Mouse (Mus musculus): ENCODE data around the gene Bend5. TPM values are rescaled to one million over a fixed set of nuclear protein-coding genes. Genes with fewer than 3 reads are reported as not detected.

Bend5 gene
- total and polyA plus RNA-seq, 2 experiments, result 0.13 to 0.28 TPM

DNA sequence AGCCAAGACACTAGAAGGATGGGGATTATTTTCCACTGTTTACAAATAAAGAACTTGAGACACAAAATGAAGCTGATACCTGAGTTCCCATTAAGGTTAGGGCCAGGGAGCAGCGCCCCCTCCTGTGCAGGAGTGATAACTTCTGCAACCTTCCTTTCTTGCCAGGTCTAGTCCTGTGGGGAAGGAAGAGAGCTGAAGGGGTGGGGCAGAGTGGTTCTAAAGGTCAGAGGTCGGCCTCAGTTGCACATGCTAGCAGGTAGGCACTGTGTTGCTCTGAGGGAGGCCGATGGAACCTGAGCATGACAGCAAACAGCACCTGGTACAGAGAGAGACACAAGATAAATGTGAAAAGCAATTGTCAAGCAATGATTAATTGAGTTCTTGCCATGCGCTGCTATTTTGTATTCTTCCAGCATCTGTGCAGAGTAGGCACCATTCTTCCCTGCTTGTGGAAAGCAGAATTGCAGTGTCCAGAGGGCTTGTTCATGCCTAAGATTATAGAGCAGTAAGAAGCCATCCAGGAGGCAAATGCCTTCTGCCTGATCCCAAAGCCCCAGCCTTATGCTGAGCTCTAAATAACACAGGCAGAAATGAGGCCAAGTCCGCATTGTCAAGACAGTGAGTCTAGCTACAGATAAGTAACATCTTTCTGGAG is 79.1 kb downstream of the Bend5 start:
- Histone ChIP-seq H3K36me3 (ENCODE audit: control insufficient read depth, insufficient read depth, low read length) (no peaks in the 10 kb centered on the region), H3K4me3 (ENCODE audit: insufficient read depth, low read depth, low read length) (no peak overlapping the region), H3K9ac (ENCODE audit: low read depth, low read length) (no peak overlapping the region), H3K4me1 (ENCODE audit: control insufficient read depth, insufficient read depth, low read length) (no peaks in the 10 kb centered on the region), H3K79me2 (ENCODE audit: control insufficient read depth, insufficient read depth, low read length) (no peaks in the 10 kb centered on the region), H3K27ac (replicated peaks; ENCODE audit: insufficient read depth, low read depth, low read length) (no peak overlapping the region), H3K27me3 (ENCODE audit: control insufficient read depth, insufficient read depth, low read length) (no peaks in the 10 kb centered on the region)
- 66% methylated on average over 5 of the region's 5 CpGs for WGBS
- TF ChIP-seq CTCF (IDR thresholded peaks at IDR 0.05; ENCODE audit: low read depth, low read length) (peak; percentile 21; the same call in 1 of the 2 replicates), POLR2A (IDR thresholded peaks at IDR 0.05; ENCODE audit: extremely low read depth, insufficient read depth, low read length) (no peak)
- DNase-seq (ENCODE audit: extremely low read depth, low read depth, low spot score), result no peak

DNA sequence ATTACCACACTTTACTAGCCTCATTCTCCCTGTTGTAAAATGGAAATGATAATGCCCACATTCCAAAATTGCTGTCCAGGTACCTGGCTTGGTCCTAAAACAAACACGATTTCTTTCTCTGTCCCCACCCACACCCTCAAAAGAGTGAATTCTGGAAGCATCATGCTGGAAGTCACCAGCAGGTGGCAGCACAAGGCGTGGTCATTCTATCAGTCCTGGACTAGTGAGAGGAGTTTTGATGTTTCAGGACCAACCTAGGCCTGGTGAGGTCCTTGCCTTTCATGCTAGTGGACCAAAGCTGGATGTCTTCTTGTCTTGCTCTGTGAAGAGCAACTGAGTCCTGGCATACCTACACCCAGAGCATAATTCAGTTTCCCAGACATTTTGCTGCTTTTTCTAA is 81.1 kb downstream of the Bend5 start:
- Histone ChIP-seq H3K27me3 (ENCODE audit: control insufficient read depth, insufficient read depth, low read length) (no peaks in the 10 kb centered on the region), H3K4me3 (ENCODE audit: insufficient read depth, low read depth, low read length) (no peak overlapping the region), H3K79me2 (ENCODE audit: control insufficient read depth, insufficient read depth, low read length) (no peaks in the 10 kb centered on the region), H3K4me1 (ENCODE audit: control insufficient read depth, insufficient read depth, low read length) (no peaks in the 10 kb centered on the region), H3K27ac (replicated peaks; ENCODE audit: insufficient read depth, low read depth, low read length) (no peak overlapping the region), H3K9ac (ENCODE audit: low read depth, low read length) (no peak overlapping the region), H3K36me3 (ENCODE audit: control insufficient read depth, insufficient read depth, low read length) (no peaks in the 10 kb centered on the region)
- WGBS, result 7% methylated on average over 2 of the region's 2 CpGs
- peak; percentile 28 for DNase-seq (ENCODE audit: extremely low read depth, low read depth, low spot score)
- TF ChIP-seq POLR2A (IDR thresholded peaks at IDR 0.05; ENCODE audit: extremely low read depth, insufficient read depth, low read length) (no peak), CTCF (IDR thresholded peaks at IDR 0.05; ENCODE audit: low read depth, low read length) (peak; percentile 76)

DNA sequence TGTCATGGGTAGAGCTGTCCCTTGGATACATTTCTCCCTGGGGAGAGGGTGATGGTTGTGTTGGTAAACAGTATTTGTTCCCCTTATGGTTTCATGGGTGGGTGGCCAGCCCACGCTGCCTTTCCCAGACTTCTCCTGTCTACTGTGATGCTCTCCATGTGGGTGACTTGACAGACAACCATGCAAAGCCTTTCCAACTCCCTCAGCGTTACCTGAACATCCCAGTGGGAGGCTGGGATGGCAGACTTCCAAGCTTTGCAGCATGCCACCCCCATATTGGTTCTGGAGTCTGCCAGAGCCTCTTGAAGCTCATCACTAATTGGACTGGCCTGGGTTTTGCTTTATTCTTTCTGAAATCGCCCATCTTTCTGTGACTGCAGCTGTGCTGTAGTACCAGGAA is 83.9 kb downstream of the Bend5 start:
- 54% methylated on average over 3 of the region's 3 CpGs for WGBS
- Histone ChIP-seq H3K79me2 (ENCODE audit: control insufficient read depth, insufficient read depth, low read length) (no peaks in the 10 kb centered on the region), H3K27me3 (ENCODE audit: control insufficient read depth, insufficient read depth, low read length) (no peaks in the 10 kb centered on the region), H3K36me3 (ENCODE audit: control insufficient read depth, insufficient read depth, low read length) (no peaks in the 10 kb centered on the region), H3K9ac (ENCODE audit: low read depth, low read length) (no peak overlapping the region), H3K4me3 (ENCODE audit: insufficient read depth, low read depth, low read length) (no peak overlapping the region), H3K27ac (replicated peaks; ENCODE audit: insufficient read depth, low read depth, low read length) (no peak overlapping the region), H3K4me1 (ENCODE audit: control insufficient read depth, insufficient read depth, low read length) (no peaks in the 10 kb centered on the region)
- TF ChIP-seq CTCF (IDR thresholded peaks at IDR 0.05; ENCODE audit: low read depth, low read length), result no peak
- TF ChIP-seq POLR2A (IDR thresholded peaks at IDR 0.05; ENCODE audit: extremely low read depth, insufficient read depth, low read length), result no peak
- DNase-seq (ENCODE audit: extremely low read depth, low read depth, low spot score), result no peak

DNA sequence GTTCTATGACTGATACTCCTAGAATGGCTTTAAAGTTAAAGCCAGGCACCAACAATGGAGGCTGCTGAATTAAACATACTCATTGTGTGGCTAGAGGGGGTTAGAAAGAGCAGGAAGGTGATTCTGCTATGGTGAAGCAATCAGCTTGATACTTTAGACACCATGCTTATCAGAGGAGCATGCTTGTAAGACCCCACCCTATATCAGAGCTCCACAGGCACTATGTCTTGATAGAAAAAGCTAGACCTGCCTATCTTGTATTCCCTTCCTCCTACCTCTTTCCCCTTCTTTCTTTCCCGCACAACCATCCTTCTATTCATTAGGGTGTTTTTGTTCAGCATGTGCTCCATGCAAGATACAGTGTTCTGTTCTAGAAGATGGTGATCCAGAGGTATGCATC is 86.6 kb downstream of the Bend5 start:
- Histone ChIP-seq H3K36me3 (ENCODE audit: control insufficient read depth, insufficient read depth, low read length) (no peaks in the 10 kb centered on the region), H3K79me2 (ENCODE audit: control insufficient read depth, insufficient read depth, low read length) (no peaks in the 10 kb centered on the region), H3K9ac (ENCODE audit: low read depth, low read length) (no peak overlapping the region), H3K27ac (replicated peaks; ENCODE audit: insufficient read depth, low read depth, low read length) (no peak overlapping the region), H3K4me3 (ENCODE audit: insufficient read depth, low read depth, low read length) (no peak overlapping the region), H3K27me3 (ENCODE audit: control insufficient read depth, insufficient read depth, low read length) (no peaks in the 10 kb centered on the region), H3K4me1 (ENCODE audit: control insufficient read depth, insufficient read depth, low read length) (no peaks in the 10 kb centered on the region)
- 81% methylated on average over 1 of the region's 1 CpGs for WGBS
- no peak for DNase-seq (ENCODE audit: extremely low read depth, low read depth, low spot score)
- no peak for TF ChIP-seq CTCF (IDR thresholded peaks at IDR 0.05; ENCODE audit: low read depth, low read length)
- no peak for TF ChIP-seq POLR2A (IDR thresholded peaks at IDR 0.05; ENCODE audit: extremely low read depth, insufficient read depth, low read length)

GRCm38 (mm10) chr4:111502965-111503727 is 88.3 kb downstream of the Bend5 start:
- no peaks in the 10 kb centered on the region for H3K27me3 ChIP-seq (ENCODE audit: control insufficient read depth, insufficient read depth, low read length)
- 66% methylated on average over 5 of the region's 5 CpGs for WGBS
- no peak overlapping the region for H3K4me3 ChIP-seq (ENCODE audit: insufficient read depth, low read depth, low read length)
- DNase-seq (ENCODE audit: extremely low read depth, low read depth, low spot score), result no peak
- TF ChIP-seq CTCF (IDR thresholded peaks at IDR 0.05; ENCODE audit: low read depth, low read length), result no peak
- TF ChIP-seq POLR2A (IDR thresholded peaks at IDR 0.05; ENCODE audit: extremely low read depth, insufficient read depth, low read length), result no peak
- H3K36me3 ChIP-seq (ENCODE audit: control insufficient read depth, insufficient read depth, low read length), result no peaks in the 10 kb centered on the region
- H3K9ac ChIP-seq (ENCODE audit: low read depth, low read length), result no peak overlapping the region
- no peaks in the 10 kb centered on the region for H3K79me2 ChIP-seq (ENCODE audit: control insufficient read depth, insufficient read depth, low read length)
- no peak overlapping the region for H3K27ac ChIP-seq (replicated peaks; ENCODE audit: insufficient read depth, low read depth, low read length)
- no peaks in the 10 kb centered on the region for H3K4me1 ChIP-seq (ENCODE audit: control insufficient read depth, insufficient read depth, low read length)

GRCm38 (mm10) chr4:111504952-111505351 is 90.1 kb downstream of the Bend5 start:
- Histone ChIP-seq H3K4me1 (ENCODE audit: control insufficient read depth, insufficient read depth, low read length) (no peaks in the 10 kb centered on the region), H3K9ac (ENCODE audit: low read depth, low read length) (no peak overlapping the region), H3K79me2 (ENCODE audit: control insufficient read depth, insufficient read depth, low read length) (no peaks in the 10 kb centered on the region), H3K36me3 (ENCODE audit: control insufficient read depth, insufficient read depth, low read length) (no peaks in the 10 kb centered on the region), H3K4me3 (ENCODE audit: insufficient read depth, low read depth, low read length) (no peak overlapping the region), H3K27ac (replicated peaks; ENCODE audit: insufficient read depth, low read depth, low read length) (no peak overlapping the region), H3K27me3 (ENCODE audit: control insufficient read depth, insufficient read depth, low read length) (no peaks in the 10 kb centered on the region)
- 98% methylated on average over 2 of the region's 2 CpGs for WGBS
- no peak for DNase-seq (ENCODE audit: extremely low read depth, low read depth, low spot score)
- TF ChIP-seq CTCF (IDR thresholded peaks at IDR 0.05; ENCODE audit: low read depth, low read length), result no peak
